Mouse (Mus musculus): Measurements from ENCODE around the gene Mrps12.

- TF ChIP-seq CTCF (IDR thresholded peaks at IDR 0.05; ENCODE audit: low read depth), result no peak
- no peak for TF ChIP-seq EP300 (optimal IDR thresholded peaks at IDR 0.05)
Observed at GRCm38 (mm10) chr7:28691075-28691474, 50.5 kb downstream of the Mrps12 start.

Measured in stomach, postnatal 0 days (tissue).